Mouse (Mus musculus): Measurements from ENCODE around the gene Stox2.

The Stox2 gene

DNA sequence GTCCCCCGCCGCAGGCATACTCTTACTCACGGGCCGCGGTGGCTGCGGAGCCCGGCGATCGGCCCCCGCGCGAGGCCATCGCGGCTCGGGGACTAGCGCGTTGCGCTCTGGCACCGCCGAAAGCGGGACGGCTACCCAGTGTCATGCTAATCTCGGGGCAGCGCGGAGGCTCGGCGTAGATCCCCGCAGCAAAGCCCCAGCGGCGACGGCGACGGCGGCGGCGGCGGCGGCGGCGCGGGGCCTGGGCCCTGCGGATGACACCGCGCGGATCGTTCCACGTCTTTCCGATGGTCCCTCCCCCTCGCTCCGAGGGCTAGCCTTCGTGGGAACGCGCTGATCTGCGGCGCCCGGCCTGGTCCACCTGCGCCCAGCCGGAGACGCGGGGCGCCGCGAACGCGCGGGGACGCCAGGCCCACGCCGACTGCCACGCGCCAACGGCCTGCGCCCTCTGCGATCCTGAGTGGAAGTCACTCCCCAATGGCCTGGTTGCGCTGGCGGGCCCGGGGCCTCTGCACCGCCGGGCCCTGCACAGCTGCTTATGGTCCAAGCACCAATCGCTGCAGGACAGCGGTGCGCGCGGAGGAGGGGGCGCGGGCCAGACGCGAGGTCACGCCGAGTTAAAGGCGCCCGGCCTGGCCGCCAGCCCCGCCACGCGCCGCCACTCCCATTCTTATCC lies 157.2 kb downstream of the Stox2 start:
- DNase-seq: peak; percentile 61

DNA sequence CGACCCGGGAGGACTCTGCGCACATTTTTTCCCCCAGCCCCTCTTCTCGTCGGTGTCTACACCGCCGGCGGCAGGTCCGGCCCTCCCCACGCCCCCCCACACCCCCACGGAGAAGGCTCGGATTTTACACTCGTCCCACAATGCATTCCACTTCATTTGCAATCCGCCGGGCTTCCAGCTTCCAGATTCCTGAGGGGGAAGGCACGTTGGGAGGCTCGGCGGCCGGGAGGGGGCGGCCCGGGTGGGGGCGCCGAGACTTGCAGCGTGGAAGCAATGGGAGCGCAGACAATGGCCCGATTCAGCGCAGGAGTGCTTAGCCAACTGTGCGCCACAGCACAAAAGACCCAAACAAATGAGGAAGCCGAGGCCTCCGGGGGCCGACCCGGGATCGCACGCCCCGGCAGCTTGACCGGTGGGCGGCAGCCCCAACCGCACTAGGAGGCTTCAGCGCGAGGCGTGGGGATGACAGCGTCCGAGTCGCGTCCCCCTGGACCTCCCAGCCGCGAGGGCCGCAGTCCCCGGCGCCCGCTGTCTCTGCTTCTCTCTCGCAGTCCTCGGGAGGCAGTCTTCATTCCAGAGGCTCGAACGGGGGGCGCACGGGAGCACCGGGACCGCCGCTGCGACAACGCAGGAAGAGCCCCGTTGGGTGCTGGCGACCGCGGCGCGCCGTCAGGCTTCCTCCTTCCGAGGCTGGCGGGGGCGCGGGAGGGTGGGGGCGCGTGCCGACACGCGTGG lies 157.9 kb downstream of the Stox2 start:
- peak; percentile 72 for DNase-seq

DNA sequence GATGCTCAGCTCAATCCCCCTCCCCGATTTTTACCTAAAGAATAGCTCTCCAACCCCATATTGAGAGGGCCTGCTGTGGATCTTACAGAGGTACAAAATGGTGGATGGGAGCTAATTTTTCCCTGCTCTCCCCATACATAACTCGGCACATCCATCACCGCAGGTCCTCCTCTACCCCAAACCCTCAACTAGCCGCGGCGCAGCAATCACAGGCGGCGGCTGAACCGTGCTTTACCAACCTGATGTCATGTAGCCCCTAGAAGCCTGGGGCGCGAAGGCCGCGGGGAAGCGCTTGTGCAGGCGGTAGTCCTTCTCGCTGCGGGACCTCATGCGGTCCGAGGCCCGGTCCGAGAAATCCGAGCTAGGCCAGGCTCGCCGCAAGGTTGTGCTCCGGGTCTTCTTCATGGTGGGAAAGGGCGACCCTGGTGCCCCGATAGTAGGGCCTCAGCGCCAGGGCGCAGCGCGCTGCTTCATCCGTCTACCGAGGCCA lies 158.5 kb downstream of the Stox2 start:
- peak; percentile 56 for DNase-seq

DNA sequence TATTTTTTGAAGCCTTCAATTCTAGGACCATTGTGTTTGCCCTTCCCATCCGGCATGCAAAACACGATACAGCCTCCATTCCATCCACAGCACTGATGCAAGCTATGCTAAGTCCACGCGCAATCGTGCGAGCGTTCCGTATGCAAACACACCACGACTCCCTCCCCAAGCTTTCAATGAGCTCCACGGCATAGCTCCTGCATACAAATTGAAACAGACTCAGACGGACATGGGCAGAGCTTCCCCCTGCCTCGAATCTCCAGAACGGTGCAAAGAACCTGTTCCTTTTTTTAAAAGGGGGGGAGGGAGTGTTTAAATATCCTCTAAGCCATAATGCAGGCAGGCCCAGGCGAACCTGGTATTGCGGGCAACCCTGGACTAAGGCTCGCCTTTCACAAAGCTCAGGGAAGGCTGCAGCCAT lies 159.0 kb downstream of the Stox2 start:
- DNase-seq: peak; percentile 46

DNA sequence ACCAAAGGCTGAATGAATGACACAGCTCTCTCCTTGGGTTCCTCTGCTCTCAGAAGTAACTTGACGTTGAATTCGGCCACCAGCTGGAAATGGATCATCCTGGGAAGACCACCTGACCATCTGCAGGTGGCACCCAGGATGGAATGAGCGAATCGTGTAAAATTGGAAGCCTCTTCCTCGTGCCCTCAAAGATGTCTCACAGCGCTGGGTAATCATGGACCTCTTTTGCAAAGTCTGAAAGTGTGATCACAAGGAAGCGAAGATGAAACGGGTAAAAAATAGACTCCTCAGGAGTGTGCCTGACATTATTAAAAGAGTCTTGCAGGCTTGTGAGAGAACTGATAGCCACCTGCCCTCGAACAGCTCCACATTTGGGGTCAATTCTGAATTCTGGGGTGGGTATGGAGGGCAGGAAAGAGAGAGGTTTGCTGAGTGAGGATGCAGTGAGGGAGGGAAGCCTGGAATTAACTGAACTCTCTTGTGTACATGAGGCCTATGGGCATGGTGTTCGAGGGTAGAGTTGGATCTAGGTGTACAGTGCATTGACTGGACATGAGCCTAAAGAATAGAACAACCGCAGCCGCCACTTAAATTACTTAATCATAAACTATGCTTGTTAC lies 160.0 kb downstream of the Stox2 start:
- DNase-seq: no peak

DNA sequence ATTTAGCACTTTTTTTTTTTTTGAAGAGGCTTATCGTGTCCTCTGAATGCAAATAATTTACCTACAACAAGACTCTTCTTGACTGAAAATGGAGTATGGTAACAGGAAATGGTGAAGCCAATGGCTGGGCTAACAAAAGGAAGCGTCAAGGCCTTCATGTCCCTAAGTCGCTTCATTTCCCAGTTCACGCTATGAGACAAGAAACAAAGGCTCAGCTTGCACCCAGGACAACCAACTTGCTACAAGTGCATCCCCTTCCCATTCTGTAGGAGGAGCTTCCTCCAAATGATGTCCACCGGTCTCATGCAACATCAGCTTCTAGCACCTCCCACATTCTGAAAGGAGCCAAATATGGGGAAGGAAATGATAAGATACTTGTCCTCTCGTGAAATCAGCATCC lies 160.7 kb downstream of the Stox2 start:
- no peak for DNase-seq

DNA sequence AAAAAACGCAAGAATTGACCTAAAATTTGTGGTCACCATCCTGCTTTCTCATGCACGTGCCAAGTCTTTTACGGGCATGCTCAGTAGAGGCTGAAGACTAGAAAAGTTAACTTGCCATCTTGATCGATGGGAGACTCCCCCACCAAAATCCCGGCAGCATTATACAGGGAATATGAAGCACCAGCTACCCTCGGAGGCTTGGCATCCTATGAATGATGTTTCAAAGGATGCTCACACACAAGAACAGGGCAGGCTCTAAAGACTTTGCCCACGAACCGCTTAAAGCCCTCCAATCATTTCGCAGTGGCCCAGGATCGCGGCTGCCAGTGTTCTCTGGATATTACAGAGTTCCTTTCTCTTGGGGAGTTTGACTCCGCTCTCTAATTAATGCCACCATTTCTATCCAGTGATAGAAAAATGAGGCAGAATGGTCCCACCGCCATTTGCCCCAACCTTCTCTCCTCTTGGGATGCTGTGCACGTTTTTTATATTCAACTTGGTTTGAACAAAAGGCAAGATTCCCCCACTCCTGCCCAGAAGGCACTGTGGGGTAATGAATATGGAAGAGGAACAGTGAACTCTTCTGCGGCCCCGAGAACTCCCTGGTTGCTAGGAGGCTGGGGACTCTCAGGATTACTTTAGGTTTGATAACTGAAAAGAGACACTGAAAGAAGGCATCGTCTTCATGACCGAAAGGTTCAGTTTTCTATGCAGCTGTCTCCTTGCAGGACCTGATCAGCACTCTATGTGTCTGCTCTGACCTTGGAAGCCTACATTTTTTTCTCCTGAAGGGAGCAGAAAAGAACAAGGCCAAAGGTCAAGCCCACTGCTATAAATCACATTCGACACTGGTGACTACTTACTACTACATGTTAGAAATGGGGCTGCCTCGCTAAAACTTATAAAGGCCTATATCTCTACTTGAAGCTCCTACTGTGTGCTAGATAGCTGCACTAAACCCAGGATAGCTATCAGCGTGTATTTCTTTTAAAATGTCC lies 161.5 kb downstream of the Stox2 start:
- DNase-seq: no peak

DNA sequence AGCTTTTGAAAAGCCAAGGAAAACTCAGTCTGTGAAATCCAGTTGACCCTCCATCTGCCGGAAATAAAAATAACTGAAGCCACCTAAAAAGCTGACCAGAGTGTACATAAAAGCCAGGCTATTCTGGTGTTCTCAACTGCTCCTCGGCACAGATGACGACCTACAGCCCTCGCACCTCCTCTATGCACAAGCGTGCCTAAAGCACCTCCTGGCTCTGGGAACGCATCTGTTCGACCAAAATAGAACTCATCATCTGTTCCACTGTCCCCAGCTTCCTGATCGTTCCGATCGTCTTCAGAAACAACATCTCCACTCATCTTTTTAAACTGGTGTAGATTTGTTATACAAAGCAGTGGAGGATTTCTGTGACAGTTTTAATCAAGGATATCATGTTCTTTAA lies 166.3 kb downstream of the Stox2 start:
- no peak for DNase-seq

DNA sequence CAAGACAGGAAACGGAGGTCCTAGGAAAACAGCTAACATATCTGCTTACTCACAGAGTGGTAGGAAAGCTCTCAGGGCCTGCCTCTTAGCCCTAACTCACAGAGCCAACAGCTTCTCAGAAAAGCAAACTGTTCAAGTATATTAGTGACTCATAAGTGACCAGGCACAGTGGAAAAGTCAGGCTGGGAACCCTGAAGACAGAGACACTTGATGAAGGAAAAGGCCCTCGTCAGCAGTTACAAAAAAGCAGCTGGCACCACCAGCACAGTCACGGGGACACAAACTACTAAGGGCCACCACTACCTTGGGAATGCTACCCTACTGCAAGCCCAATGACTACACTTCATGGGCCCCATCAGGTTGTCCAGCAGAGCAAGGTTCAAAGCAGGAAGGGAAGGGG lies 168.0 kb downstream of the Stox2 start:
- no peak for DNase-seq

DNA sequence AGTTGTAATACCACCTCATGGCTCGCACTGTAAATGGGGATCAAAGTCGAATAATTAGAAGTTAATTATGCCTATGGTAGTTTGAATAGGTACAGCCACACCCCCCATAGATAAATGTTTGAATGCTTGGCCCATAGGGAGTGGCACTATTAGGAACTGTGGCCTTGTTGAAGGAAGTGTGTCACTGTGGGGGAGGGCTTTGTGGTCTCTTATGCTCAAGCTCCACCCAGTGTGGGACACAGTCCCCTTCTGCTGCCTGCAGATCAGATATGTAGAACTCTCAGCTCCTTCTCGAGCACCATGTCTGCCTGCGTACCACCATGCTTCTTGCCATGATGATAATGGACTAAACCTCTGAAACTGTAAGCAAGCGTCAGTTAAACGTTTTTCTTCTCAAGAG lies 177.2 kb downstream of the Stox2 start:
- no peak for DNase-seq

DNA sequence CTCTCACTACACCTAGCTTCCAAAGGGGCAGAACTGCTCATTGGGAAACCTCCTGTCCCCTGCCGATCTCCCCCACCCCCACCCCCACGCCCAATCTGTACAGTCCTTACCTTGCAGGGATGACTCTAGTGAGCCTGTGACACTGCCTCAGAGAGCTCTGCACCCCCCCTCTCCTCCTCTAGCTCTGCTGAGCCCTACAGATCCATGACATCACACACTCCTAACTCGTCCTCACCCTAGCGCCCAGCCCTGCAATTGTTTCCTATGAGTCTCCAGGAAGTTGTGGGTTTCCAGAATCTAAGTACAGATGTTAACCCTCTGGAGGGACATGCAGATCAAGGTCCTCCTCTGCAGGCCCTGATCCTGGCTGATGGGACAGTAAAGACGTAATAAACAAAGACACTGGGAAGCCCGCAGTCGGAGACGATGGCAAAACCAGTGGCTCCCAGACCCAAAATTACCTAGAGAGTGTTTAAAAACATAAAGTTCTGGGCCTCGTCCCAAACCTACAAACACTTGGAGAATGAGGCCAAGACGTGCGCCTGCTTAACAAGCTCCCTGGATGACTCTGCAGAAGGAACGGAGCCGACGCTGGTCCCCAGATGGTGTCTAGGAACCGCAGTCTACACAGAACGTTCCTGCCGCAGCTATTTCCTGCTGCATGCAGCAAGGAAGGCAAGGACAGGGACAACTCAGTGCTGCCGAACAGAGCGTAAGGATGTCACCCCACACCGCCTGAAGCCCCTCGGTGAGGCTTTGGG lies 177.9 kb downstream of the Stox2 start:
- DNase-seq: peak; percentile 35

DNA sequence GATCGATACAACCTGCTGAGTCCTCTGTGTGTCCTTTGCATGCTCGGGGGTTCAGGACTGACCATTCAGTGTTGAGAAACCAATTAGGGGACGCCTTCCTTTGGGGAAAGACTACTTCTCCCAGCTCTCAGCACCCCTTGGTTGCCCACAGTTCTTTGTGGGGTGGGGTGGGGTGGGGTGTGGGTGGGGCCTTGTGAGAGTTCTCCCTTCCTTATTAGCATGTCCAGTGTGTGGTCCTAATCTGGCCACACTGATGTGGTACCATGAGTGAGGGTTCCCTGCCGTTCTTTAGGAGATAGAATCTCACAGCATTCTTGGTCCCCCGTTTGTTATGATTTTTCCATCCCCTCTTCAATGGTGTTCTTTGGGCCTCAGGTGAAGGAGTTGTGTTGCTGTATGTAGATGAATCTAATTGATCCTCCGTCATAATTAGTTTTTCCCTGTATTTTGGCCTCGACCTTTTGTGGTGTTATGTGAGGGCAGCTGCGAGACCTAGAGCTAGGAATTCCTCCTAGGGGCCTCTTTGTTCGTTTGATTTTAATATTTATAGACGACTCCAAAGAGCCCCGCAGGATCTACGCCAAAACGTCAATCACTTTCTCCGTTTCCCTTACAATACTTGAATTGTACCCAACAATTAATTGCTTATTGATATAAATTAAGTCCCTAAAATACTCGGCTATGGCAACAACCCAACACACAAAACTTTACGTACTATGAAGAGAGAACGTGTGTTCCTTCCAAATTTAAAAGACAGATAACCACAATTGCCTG lies 182.9 kb downstream of the Stox2 start:
- no peak for DNase-seq

DNA sequence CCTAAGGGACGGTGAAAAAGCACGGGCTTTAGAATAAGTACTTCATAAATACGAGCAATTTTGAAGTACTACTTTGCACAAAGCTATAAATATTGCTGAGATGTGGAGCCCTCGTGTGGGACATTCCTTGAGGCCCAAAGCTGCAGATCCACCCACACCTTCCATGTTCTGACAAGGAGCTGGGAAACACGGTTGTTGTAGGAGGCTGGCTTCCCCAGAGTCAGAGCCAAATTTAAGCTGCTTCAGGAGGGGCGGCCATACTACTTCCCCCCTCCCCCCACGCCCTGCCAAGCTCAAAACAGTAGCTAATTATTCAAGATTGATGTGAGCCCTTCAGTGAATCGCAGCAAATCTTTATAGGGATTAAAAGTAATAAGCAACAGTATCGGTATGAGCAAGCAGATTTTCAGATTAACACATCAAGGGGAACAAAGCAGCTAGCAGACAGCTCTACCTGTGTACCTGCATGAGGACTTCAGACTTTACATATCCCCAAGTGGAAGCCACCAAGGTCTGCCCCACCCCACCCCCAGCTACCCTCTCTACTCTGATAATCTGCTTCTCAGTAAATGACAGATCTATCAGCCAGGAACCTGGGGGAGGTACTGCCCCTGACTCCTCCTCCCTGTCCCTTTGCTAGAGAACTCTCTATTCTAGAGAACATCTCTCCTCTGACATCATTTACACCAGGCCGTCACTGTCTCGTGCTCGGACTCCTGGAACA lies 185.2 kb downstream of the Stox2 start:
- DNase-seq: no peak

DNA sequence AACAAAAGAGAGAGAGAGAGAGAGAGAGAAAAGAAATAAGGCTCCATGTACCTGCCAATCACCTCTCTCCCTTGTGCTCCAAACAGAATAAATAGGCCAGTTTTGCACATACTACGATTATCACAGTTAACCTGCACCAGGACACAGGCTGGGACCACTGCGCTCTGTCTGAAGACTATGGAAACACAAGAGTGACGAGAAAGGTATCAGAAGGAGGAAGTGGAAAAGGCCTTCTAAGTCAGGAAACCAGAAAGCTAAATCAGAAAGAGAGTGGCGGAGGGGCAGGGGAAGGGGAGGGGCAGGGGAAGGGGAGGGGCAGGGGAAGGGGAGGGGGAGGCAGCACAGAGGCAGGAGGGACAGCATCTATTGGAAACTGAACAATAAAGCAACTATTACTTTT lies 195.3 kb downstream of the Stox2 start:
- DNase-seq: no peak

DNA sequence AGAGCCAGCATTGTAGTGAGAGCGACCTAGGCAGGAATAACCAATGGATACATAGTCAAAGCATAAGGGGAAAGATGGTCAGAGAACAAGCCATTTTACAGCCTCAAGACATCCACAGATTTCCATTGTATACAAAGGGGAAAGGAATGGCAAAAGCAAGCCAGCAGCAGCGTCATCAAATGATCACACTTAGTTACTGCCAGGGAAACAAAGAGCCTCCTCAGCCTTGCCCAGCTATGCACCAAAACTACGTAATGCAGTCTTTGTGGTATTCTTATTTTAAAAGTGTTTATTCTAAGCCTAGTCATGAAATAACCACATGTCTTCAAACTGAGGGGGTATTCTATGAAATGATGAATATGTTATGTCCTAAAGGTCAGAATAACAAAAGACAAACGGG lies 201.0 kb downstream of the Stox2 start:
- DNase-seq: no peak

DNA sequence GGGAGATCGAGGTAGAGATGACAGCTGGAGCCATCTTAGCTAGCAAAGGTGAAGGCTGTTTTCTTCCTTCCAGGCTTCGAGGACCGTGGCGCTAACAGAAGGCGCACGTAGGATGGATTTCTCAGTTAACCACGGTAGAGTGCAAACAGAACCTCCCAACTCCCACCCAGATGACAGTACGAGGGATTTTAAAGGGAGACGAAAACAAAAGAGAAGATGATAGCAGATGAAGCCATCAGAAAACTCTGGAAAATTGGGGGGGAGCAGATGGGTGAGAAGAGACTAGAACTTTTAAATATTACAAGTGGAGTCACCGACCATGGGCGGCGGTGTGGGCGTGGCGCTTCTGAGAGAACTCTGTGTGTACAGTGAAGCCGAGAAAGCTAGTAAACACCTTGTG lies 202.0 kb downstream of the Stox2 start:
- DNase-seq: no peak

DNA sequence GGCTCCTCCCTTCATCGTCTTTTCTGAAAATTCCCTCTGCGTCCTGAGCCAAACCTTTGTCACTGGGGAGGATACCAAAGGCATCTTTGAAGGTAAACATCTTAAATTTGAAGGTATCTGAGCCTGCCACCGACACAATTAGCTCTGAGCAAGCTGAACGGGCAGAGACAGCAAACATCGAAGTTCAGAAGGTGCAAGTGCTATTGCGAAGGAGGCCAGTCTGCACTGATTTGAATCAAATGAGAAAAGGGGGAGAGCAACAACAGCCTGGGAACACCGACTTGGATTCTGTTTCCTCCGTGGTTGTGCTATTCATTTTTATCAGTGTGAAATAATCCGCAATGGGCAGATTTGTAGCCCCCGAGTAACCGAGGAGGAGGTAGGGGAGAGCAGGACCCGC lies 202.5 kb downstream of the Stox2 start:
- DNase-seq: no peak

DNA sequence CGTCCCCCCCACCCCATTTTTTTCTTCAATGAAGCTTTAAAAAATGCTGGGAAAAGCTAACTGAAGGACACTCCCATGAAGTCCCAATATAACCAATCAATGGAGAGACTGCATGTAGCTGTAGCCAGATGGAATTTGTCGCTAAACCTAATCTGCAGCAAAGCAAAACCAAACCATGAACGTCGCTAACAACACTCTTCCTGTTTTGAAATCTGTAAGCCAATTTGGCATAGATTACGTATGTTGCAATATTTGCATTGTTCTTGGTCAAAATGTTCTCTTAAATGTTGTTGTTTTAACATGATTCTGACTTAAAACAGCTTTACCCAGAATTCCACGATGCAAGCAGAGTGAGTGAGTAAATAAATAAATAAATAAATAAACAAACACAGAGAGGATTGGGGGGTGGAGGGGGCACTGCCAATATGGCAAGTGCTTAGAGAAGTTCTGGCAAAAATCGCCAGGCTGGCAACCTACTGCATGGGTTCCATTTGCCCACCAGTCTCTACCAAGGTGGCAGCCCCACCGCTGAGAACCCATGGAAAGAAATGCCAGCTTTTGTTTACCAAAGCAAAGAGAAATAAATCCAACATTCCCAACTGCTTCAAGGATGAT lies 203.0 kb downstream of the Stox2 start:
- no peak for DNase-seq

DNA sequence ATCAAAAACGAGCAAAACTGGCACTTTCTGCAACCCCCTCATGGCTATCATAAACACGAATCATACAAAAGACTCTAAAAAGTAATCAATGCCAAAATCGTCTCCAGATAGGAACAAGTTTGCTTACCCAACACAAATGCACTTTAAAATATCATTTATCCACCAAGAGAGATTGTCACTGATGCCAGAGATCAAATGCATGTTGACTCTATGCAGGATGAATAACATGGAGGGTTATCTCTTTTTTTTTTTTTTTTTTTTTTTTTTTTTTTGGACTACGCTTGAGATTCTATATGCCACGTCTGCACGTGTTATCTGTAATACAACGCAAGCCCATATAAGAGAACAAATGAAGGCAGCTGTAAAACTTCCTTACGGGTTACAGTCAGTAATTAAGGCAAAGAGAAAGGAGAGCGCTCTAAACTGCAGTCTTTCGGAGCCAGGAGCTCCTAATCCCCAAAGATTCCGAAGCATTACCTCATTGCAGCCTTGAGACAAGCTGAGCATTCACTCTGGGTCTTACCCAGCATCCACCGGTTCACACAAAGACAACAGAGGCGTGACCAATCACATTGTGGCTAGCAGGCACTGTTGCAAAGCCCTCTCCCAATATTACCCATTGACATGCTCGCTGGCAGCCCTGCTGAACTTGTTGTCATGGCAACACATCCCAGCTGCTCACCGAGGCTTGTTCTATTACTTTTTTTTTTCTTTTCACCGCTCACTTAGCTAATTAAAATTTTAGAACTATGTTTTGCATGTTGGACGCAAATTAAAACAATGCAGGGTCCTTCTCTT lies 203.8 kb downstream of the Stox2 start:
- peak; percentile 63 for DNase-seq
